Mouse (Mus musculus): ENCODE data around the gene Efcab6. TPM values are rescaled to one million over a fixed set of nuclear protein-coding genes. Genes with fewer than 3 reads are reported as not detected.

Efcab6 gene
- polyA plus RNA-seq, 1 experiment from 2014 or later: 0.71 TPM

DNA sequence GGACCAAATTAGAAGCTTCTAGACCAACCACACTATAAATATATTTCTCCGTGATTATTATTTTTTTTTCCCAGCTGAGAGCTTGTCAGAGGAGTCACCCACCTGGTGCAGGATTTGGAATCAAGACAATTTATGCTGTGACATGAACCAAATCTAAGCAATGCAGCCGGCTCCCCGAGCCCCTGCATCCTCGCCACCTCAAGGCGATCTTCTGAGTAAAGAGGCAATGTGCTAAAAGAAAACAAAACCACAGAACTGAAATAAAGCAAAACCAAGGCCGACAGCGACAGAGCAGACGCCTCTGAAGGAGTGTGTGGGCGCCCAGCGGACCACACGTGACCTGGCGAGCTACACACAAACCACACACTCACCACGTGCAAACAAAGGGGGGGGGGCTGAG, 13.5 kb upstream of the Efcab6 start:
- Histone ChIP-seq H3K9me3 (no peaks in the 10 kb centered on the region), H3K4me3 (no peak overlapping the region), H3K27me3 (replicated peaks; ENCODE audit: low read depth, poor library complexity, severe bottlenecking) (peaks cover 29% of the 10 kb centered on the region), H3K36me3 (replicated peaks) (no peaks in the 10 kb centered on the region), H3K4me1 (peaks cover 9% of the 10 kb centered on the region), H3K27ac (replicated peaks) (no peak overlapping the region)
- DNase-seq (ENCODE audit: low spot score): no peak
- 88% methylated on average over 13 of the region's 13 CpGs for WGBS

DNA sequence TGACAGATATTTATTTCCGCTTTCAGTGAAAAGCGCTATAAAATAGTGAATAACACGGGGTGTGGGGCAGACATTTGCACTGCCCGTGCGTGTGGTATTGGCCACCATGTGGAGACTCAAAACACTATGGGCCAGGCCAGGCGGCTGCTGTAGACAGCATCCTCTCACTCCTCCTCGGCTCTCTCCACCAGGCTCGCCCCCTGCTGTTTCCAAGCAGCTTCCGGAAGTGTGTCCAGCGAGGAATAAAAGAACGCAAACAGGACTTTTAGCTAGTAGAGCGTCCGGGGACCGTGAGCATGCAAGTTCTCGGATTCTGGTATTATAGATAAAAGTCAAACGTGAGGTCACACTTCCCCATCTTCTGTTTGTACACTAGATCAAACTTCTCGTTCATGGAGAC, 12.0 kb upstream of the Efcab6 start:
- WGBS: 62% methylated on average over 17 of the region's 17 CpGs

DNA sequence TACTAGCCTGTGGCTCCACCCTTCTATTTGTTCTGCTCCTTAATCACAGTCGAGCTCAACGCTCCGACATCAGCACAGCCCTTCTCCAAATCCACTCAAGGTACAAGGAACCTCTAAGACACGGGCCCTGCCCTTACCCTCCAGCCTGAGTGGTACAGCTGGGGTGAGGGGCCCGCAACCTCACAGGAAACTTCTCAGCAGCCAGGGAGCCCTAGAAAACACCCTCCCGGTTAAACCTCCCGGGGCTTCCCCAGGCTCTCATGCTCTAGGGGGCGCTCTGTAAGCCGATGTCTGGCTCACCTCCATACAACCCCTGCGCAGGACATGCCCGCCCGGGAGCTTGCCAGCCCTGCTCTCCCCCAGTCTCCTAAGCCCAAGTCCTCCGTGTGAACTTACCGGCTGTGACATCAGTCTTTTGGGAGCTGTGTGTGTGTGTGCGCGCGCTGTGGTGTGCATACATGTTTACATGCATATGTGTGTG, 9.6 kb upstream of the Efcab6 start:
- Histone ChIP-seq H3K9me3 (no peaks in the 10 kb centered on the region), H3K27ac (replicated peaks) (no peak overlapping the region; the same call in 1 of the 2 replicates), H3K27me3 (replicated peaks; ENCODE audit: low read depth, poor library complexity, severe bottlenecking) (peaks cover 67% of the 10 kb centered on the region), H3K4me3 (peak overlapping the region; percentile 36; the same call in 1 of the 2 replicates), H3K36me3 (replicated peaks) (no peaks in the 10 kb centered on the region), H3K4me1 (peaks cover 29% of the 10 kb centered on the region)
- WGBS: 15% methylated on average over 17 of the region's 17 CpGs
- peak; percentile 48 for DNase-seq (ENCODE audit: low spot score)

More for the DNA sequence above, 12.0 kb upstream of the Efcab6 start:
- no peaks in the 10 kb centered on the region for H3K36me3 ChIP-seq (replicated peaks)
- peaks cover 18% of the 10 kb centered on the region for H3K4me1 ChIP-seq
- peaks cover 44% of the 10 kb centered on the region for H3K27me3 ChIP-seq (replicated peaks; ENCODE audit: low read depth, poor library complexity, severe bottlenecking)
- H3K27ac ChIP-seq (replicated peaks): no peak overlapping the region
- no peaks in the 10 kb centered on the region for H3K9me3 ChIP-seq
- no peak overlapping the region for H3K4me3 ChIP-seq
- no peak for DNase-seq (ENCODE audit: low spot score)

DNA sequence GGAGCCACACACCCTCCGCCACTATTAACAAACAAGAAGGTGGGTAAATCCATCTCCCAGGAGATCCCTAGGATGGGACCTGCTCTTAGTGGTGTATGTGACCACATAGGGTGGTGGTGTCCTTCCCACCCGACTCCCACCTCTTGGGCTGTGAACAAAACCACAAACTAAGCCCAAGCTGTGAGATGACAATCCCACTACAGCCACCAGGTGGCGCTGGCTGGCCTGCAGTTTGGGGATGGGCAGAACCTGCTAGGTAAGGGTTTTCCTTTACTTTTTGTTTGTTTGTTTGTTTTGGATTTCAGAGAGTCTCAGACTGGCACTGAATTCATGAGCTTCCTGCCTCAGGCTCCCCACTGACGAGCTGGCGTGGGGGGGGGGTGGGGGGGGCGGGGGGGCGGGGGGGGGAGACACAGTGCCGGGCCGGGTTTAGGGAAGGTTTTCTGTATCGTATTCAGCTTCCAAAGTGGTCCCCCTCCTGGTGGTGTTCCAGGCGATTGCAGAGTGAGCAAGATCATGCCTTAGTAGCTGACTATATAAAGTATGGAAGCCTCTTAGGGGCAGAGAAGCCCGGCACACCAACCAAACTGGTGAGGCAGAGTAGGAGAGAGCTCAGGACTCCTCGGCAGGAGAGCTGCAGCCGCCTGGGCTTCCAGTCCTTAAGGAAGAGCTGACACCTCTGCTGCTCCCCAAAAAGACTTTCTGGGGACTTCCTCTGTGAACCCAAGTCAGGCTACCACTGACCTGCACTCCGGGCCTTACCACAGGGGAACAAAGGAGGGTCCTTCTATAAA, 8.9 kb upstream of the Efcab6 start:
- Histone ChIP-seq H3K27ac (replicated peaks) (no peak overlapping the region; the same call in 1 of the 2 replicates), H3K4me3 (peak overlapping the region; percentile 36; the same call in 1 of the 2 replicates), H3K36me3 (replicated peaks) (no peaks in the 10 kb centered on the region), H3K4me1 (peaks cover 35% of the 10 kb centered on the region), H3K9me3 (no peaks in the 10 kb centered on the region), H3K27me3 (replicated peaks; ENCODE audit: low read depth, poor library complexity, severe bottlenecking) (peaks cover 73% of the 10 kb centered on the region)
- 10% methylated on average over 15 of the region's 15 CpGs for WGBS
- peak; percentile 82 for DNase-seq (ENCODE audit: low spot score)

DNA sequence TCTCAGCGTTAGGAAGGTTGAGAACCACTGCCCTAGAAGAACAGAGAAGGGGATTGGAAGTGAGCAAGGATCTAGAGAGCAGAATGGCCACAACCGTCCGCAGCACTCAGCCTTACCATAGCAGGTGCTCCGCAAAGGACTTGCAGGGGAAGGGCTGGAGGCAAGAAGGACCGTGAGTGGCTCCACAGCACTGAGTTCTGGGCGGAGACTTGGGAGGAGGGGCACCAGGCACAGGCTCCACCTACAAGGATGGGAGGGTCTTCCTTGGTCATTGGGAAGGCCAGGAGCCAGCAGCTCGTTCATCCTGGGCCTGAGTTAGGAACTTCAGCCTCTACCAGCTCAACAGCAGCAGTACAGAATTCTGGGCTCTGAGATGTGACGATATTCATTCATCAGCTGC, 7.9 kb upstream of the Efcab6 start:
- Histone ChIP-seq H3K36me3 (replicated peaks) (no peaks in the 10 kb centered on the region), H3K9me3 (no peaks in the 10 kb centered on the region), H3K4me1 (peaks cover 46% of the 10 kb centered on the region), H3K4me3 (no peak overlapping the region), H3K27ac (replicated peaks) (no peak overlapping the region), H3K27me3 (replicated peaks; ENCODE audit: low read depth, poor library complexity, severe bottlenecking) (peaks cover 84% of the 10 kb centered on the region)
- 14% methylated on average over 8 of the region's 8 CpGs for WGBS
- no peak for DNase-seq (ENCODE audit: low spot score)

DNA sequence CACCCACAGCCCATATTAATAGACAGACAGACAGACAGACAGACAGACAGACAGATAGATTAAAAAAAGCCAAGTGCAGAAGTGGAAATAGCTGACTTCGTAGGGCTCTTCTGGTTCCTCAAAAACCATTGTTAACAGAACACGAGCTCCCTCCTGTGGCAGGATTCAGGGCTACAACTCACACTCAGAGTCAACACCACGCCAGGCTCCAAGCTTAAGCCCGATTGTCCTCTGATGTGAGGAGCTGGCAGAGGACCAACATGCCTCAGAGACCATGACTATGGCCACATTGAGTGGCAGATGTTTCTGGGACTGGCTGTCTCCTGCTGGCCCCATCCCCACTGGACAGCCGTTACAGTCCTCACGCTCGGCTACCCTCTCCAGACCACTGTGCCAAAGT, 7.0 kb upstream of the Efcab6 start:
- Histone ChIP-seq H3K4me3 (no peak overlapping the region), H3K9me3 (no peaks in the 10 kb centered on the region), H3K36me3 (replicated peaks) (no peaks in the 10 kb centered on the region), H3K27ac (replicated peaks) (no peak overlapping the region), H3K27me3 (replicated peaks; ENCODE audit: low read depth, poor library complexity, severe bottlenecking) (peaks cover 92% of the 10 kb centered on the region), H3K4me1 (peaks cover 49% of the 10 kb centered on the region)
- 27% methylated on average over 7 of the region's 7 CpGs for WGBS
- DNase-seq (ENCODE audit: low spot score): peak; percentile 73

DNA sequence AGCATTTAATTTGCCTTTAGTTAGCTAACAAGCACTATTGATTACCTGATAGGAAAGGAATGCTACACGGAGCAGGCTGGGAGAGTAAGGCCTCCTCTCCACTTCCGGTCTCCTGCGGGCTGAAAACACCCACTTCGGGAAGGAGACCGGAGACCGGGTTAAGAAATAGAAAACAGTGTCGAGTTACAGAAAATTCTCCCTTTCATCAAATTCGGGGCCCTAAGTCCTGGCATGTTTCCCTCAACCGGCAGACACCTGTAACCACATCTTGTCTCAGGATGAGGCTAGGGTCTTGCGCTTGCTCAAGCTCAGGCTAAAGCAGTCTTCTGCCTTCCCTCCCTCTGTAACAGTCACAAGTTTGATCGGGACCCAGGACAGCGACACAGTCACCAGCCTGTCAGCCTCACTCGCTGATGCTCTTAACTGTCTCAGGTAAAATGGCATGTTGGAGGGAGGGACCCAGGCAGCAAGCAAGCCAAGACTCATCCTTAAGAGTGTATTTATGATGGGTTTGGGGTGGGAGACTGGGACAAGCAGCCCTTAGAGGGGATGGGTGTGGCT, 5.0 kb upstream of the Efcab6 start:
- Histone ChIP-seq H3K4me3 (peak overlapping the region; percentile 41), H3K27ac (replicated peaks) (no peak overlapping the region), H3K27me3 (replicated peaks; ENCODE audit: low read depth, poor library complexity, severe bottlenecking) (peaks cover 90% of the 10 kb centered on the region), H3K9me3 (peaks cover 4% of the 10 kb centered on the region), H3K4me1 (peaks cover 51% of the 10 kb centered on the region), H3K36me3 (replicated peaks) (no peaks in the 10 kb centered on the region)
- 2% methylated on average over 13 of the region's 13 CpGs for WGBS
- peak; percentile 46 for DNase-seq (ENCODE audit: low spot score)

DNA sequence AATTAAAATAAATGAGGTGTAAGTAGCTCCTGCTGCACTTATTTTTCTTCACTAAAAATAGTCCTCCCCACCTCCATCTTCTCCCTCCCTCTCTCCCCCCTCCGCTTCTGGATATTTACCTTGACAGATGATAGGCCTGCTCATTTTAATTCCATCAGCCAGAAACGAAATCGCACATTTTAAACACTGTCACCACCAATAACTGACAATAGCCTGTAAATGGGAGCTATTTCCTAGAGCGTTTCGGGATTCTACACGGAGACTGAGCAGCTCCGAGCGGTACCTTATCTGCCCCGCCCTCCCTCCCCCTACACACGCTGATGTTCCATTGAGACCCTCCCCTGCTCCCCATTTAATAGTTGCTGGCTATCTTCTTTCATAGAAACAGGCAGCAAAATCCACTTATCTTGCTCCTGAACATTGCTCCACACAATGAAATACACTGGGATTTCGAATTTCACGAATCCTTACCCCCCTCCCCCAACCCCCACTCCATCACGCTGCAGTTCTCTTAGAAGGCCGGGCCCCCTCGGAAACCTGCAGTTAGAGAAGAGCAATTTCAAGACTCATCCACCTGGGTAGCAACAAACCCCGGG, 4.4 kb upstream of the Efcab6 start:
- Histone ChIP-seq H3K27me3 (replicated peaks; ENCODE audit: low read depth, poor library complexity, severe bottlenecking) (peaks cover 90% of the 10 kb centered on the region), H3K36me3 (replicated peaks) (no peaks in the 10 kb centered on the region), H3K27ac (replicated peaks) (no peak overlapping the region), H3K4me1 (peaks cover 51% of the 10 kb centered on the region), H3K9me3 (peaks cover 4% of the 10 kb centered on the region), H3K4me3 (peak overlapping the region; percentile 41)
- WGBS: 8% methylated on average over 16 of the region's 16 CpGs
- no peak for DNase-seq (ENCODE audit: low spot score)

DNA sequence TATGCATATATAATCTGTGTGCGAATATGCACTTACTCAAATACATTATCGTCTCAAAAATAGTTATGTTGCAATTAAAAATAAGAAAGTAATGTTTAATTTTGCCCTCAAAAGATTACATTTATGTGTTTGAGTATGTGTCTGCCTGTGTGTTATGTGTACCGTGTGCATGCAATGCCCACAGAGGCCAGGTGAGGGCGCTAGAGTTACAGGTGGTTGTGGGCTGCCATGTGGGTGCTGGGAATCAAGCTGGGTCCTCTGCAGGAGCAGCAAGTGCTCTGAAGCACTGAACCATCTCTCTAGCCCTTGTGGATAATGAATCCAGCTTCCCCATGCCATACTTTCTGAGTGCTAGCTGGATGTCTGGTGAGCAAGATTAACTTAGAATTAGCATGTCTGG, 522 bp upstream of the Efcab6 start:
- no peak for DNase-seq (ENCODE audit: low spot score)
- WGBS: 61% methylated on average over 4 of the region's 4 CpGs
- H3K36me3 ChIP-seq (replicated peaks): no peaks in the 10 kb centered on the region
- H3K4me1 ChIP-seq: peaks cover 37% of the 10 kb centered on the region
- peaks cover 4% of the 10 kb centered on the region for H3K9me3 ChIP-seq
- H3K27ac ChIP-seq (replicated peaks): no peak overlapping the region
- H3K27me3 ChIP-seq (replicated peaks; ENCODE audit: low read depth, poor library complexity, severe bottlenecking): peaks cover 60% of the 10 kb centered on the region
- no peak overlapping the region for H3K4me3 ChIP-seq

DNA sequence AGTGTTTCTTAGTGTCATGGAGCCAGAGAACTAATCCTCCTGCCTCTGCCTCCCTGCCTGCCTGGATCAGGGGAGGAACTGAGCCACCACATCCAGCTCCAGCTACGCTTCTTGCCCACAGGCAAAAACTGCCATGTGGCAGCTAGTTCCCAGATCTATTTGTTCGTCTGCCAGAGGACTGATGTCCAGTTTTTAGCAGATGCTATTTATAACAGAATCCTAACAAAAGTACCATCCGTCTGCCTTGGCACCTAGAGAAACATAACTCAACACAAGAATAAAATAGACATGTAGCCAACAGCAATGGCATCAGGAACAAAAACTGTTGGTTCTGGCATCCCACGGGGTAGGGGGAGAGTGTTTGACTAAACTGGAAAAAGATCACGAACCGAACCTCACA, 6.3 kb downstream of the Efcab6 start:
- no peak for DNase-seq (ENCODE audit: low spot score)
- Histone ChIP-seq H3K27me3 (replicated peaks; ENCODE audit: low read depth, poor library complexity, severe bottlenecking) (peaks cover 9% of the 10 kb centered on the region; the same call in 1 of the 2 replicates), H3K4me3 (no peak overlapping the region), H3K36me3 (replicated peaks) (no peaks in the 10 kb centered on the region), H3K27ac (replicated peaks) (no peak overlapping the region), H3K4me1 (peaks cover 5% of the 10 kb centered on the region; the same call in 1 of the 2 replicates), H3K9me3 (no peaks in the 10 kb centered on the region)
- WGBS: 83% methylated on average over 6 of the region's 6 CpGs

DNA sequence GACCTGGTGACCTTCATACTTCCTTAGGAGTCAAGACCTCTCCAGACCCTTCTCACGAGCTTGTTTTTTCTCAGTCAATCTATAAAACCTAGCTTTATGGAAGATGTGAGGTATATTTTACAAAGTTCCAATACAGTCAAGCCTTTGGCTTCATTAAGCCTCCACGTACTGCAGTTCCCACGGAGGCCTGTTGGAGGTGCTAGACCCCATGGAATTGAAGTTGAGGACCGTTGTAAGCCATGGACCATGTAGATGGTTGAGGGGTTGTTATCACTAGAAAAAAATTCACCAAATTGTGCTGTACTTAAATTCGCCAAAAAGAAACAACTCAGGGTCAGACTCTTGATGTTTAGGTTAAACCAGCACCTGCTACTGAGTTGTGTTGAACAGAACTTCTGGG, 9.1 kb downstream of the Efcab6 start:
- Histone ChIP-seq H3K9me3 (no peaks in the 10 kb centered on the region), H3K27ac (replicated peaks) (no peak overlapping the region), H3K27me3 (replicated peaks; ENCODE audit: low read depth, poor library complexity, severe bottlenecking) (peaks cover 9% of the 10 kb centered on the region; the same call in 1 of the 2 replicates), H3K36me3 (replicated peaks) (no peaks in the 10 kb centered on the region), H3K4me3 (no peak overlapping the region), H3K4me1 (peaks cover 9% of the 10 kb centered on the region; the same call in 1 of the 2 replicates)
- 67% methylated on average over 5 of the region's 5 CpGs for WGBS
- no peak for DNase-seq (ENCODE audit: low spot score)

DNA sequence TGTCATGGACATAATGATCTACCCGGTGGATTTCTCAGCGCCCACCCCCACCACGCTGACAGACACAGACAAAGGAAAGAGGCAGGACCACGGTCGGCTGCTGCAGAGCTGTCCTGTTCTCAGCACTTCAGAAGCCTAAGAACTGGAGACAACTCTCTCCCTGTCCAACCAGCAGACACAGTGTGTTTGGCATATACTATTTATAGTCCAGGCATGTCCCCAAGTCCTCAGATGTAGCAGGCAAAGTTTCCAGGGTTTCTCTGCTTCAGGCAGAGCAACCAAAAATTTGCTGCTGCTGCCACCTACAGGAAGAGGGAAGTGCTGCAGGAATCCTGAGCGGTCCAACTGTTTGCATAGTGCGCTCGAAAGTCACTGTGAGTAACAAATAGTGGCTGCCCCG, 11.3 kb downstream of the Efcab6 start:
- H3K4me1 ChIP-seq: peaks cover 14% of the 10 kb centered on the region; the same call in 1 of the 2 replicates
- peak; percentile 78 for DNase-seq (ENCODE audit: low spot score)
- no peaks in the 10 kb centered on the region for H3K36me3 ChIP-seq (replicated peaks)
- peaks cover 9% of the 10 kb centered on the region; the same call in 1 of the 2 replicates for H3K27me3 ChIP-seq (replicated peaks; ENCODE audit: low read depth, poor library complexity, severe bottlenecking)
- no peaks in the 10 kb centered on the region for H3K9me3 ChIP-seq
- WGBS: 48% methylated on average over 9 of the region's 9 CpGs
- no peak overlapping the region for H3K4me3 ChIP-seq
- H3K27ac ChIP-seq (replicated peaks): no peak overlapping the region
